Mouse (Mus musculus): ENCODE measurements around the gene Mfsd6. TPM values are rescaled to one million over a fixed set of nuclear protein-coding genes. Genes with fewer than 3 reads are reported as not detected.

The Mfsd6 gene
- total RNA-seq (2022) = 1 to 10 TPM; 3.4 to 4.9 (median 4.2) TPM

GRCm38 (mm10) chr1:52727056-52727900 lies at the start of gene Mfsd6:
Mfsd6 (minus strand) TSS chr1:52727462.
- DNase-seq (ENCODE audit: low spot score in 2 of 2) = peak in 1 of 2 experiments; percentile 17

DNA sequence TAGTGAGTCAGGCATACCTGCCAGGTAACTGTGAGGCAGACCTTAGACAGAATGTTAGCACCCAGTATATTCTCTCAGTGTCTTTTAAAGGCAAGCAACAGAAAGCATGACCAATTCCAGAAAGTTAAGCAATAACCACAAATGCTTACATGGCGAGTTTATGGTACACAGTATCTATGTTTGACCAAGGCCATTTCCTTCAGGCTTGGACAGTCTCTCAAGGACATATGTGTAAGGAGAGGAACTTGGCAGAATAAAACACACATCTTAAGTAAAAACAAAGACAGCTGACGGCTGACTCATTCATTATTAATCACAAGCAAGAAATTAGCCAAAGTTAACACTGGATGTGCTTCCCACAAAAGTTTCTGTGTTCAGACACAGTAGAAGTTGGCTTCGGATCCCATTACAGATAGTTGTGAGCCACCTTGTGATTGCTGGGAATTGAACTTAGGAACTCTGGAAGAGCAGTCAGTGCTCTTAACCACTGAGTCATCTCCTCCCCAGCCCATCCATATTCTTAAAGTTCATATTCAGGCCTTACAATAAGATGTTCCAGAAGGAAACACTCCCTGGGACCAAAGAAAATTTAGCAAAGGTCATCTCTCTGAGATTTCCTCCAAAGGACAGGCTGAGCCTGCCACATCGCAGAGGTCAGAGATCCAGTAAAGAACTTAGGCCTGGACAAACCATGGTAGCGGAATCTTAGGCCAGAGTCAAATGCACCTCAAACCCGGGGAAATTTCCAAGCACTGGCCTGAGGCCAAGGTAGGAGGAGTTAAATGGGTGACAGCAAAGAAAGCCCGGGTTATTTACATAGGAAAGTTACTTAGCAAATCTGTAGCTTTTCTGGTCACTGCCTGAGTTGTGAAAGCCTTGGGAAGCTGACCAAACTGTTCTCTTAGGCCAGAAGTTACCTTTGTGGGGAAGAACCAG lies 38.2 kb upstream of the Mfsd6 start:
- DNase-seq (ENCODE audit: low spot score in 2 of 2) = no peak

GRCm38 (mm10) chr1:52763894-52764809 lies 36.9 kb upstream of the Mfsd6 start:
- DNase-seq (ENCODE audit: low spot score in 2 of 2) = no peak

- DNase-seq (ENCODE audit: low spot score in 2 of 2) = no peak
Observed at GRCm38 (mm10) chr1:52758174-52758573, 30.9 kb upstream of the Mfsd6 start.

DNA sequence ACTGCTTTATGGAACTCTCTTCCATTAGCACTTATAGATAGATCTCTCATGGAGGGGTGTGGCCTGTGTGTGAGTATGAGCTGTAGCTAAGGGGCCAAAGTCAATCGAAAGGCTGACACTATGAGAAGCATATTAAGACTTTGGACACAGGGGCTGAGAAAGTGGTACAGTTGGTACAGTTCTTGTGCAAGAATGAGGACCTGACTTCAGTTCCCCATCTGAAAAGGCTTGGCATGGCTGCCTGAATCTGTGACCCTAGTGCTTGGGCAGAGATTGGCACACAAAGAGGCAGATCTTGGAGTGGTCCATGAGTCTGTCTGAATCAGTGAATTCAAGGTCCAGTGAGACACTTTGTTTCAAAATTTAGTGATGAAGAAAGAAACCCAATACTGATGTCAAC lies 27.1 kb upstream of the Mfsd6 start:
- DNase-seq (ENCODE audit: low spot score in 2 of 2) = no peak

DNA sequence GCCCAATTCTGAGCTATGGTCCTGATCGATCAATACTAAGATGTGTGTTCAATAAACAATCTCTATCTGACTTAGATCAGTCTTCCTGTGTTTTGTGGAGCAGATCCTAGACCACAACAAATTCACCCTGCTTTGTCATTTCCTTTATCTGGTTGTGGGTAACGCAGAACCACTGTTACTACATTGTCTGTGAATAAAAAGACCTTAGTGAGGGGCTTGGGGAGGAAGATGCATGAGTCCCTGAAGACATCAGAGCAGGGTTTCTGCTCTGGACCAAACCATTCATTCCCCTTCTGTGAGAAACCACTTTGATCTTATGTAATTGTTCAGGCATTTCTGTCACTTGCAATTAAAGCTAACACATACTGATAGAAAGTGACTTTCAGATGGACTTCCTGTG lies 26.6 kb upstream of the Mfsd6 start:
- DNase-seq (ENCODE audit: low spot score in 2 of 2) = no peak

DNA sequence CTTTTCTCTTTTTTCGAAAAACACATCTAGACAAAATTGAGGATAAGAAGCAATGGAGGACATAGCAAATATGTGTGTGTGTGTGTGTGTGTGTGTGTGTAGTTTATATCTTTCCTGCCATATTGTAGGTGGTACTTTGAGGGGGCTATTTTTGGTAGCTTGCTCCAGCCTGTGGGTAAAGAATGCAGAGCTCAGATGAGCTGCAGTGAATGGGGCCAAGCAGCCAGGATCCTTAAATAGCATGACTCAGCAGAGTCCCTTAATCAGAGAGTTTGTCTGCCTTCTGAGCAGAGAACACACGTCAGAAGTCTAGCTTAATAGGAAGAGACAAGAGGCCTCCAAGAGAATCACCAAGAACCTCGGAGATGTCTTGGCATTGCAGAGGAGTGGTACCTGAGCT lies 25.4 kb upstream of the Mfsd6 start:
- no peak for DNase-seq (ENCODE audit: low spot score in 2 of 2)

DNA sequence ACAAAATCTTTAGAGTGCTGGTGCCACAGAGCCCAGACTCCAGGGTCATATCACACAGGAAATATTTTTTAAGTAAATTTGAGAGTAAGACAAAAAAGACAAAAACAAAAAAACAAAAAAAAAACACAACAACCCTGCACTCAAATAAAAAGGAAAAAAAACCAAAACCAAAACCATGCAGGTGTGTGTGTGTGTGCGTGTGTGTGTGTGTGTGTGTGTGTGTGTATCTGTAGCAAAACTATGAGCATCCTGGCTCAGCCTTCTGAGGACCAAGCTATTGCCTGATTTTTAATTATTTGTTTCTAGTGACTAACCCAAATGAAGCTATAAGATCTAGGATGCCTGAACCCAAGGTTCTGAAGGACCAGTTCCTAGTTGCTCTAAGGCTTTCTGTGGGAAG lies 24.4 kb upstream of the Mfsd6 start:
- no peak for DNase-seq (ENCODE audit: low spot score in 2 of 2)

- no peak for DNase-seq (ENCODE audit: low spot score in 2 of 2)
Observed at GRCm38 (mm10) chr1:52749978-52750377, 22.7 kb upstream of the Mfsd6 start.

GRCm38 (mm10) chr1:52748260-52748659 lies 21.0 kb upstream of the Mfsd6 start:
- peak in 1 of 2 experiments; percentile 11 for DNase-seq (ENCODE audit: low spot score in 2 of 2)

- no peak for DNase-seq (ENCODE audit: low spot score in 2 of 2)
Observed at GRCm38 (mm10) chr1:52742567-52742966, 15.3 kb upstream of the Mfsd6 start.

GRCm38 (mm10) chr1:52734208-52734607 lies 6.9 kb upstream of the Mfsd6 start:
- DNase-seq (ENCODE audit: low spot score in 2 of 2) = no peak

DNA sequence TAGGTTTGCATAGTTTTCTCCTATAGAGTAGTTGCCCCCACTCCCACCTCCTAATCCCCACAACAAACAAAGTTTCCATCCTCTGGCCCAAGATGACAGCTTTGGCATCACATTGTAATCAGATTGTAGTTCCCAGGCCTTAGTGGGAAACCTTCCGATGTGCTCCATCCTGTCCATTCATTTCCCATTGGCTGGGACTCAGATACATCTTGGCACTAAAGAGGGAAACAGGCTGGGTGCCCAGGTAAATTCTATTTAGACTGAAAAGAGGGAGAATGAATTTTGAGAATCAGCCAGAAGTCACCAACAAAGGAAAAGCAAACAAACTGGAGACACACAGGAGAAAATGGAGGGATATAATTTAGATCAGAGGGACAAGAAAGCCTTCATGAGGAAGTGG lies 3.0 kb upstream of the Mfsd6 start:
- no peak for DNase-seq (ENCODE audit: low spot score in 2 of 2)

GRCm38 (mm10) chr1:52728857-52729489 lies 1.7 kb upstream of the Mfsd6 start:
- DNase-seq (ENCODE audit: low spot score in 2 of 2) = no peak

DNA sequence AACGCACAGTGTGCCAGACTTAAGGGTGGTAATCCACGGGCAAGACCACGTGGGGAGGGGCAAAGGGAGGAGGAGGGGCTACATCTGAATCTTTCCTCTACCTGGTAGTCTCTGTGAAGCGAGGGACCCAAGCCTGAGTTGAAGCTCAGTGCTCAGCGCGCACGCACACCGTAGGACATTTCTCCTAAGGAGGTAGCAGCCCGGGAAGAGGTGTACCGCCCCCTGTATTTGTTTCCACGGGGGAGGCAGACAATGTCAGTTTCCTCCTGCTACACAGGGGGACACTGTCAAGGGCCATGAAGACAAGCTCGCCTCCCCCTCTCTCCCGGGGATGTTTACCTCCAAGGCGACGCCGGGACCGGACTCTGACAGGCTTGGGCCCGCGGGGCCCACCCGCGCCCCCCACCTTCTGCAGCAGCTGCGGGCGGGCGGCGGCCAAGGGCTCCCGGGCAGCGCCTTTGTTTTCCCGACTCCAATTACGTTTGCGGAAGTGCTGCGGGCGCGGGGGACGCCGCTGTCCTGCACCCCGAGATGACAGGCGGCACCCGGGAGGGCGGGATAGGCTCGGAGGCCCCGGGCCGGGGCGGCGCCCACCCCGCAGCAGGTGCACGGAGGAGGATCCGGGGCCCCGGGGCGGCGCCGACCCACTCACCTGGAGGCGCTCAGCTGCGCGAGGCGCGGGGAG lies 749 bp downstream of the Mfsd6 start:
- DNase-seq (ENCODE audit: low spot score in 2 of 2) = peak; percentile 12 to 15

- no peak for DNase-seq (ENCODE audit: low spot score in 2 of 2)
Observed at GRCm38 (mm10) chr1:52722586-52722985, 4.7 kb downstream of the Mfsd6 start.

- no peak for DNase-seq (ENCODE audit: low spot score in 2 of 2)
Observed at GRCm38 (mm10) chr1:52719096-52719495, 8.2 kb downstream of the Mfsd6 start.

- no peak for DNase-seq (ENCODE audit: low spot score in 2 of 2)
Observed at GRCm38 (mm10) chr1:52718068-52718748, 9.1 kb downstream of the Mfsd6 start.

- no peak for DNase-seq (ENCODE audit: low spot score in 2 of 2)
Observed at GRCm38 (mm10) chr1:52714451-52714850, 12.8 kb downstream of the Mfsd6 start.

DNA sequence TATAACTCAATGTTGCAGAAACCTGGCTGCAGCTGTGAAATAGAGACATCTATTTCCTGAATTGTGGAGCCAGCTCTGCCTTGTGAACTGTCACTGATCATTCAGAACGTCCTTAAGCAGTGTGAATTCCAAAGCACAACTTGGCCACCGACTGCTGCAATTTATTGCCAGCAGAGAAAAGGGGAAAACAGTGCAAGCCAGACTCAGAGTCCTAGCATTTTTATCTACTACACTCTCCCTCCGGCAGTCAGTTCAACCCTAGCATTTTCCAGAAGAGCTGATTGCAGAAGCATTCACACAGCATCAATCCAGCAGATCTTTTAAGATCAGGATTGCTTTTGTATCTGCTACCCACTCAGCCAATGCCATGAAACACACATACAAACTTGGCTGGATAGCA lies 13.2 kb downstream of the Mfsd6 start:
- DNase-seq (ENCODE audit: low spot score in 2 of 2) = no peak
